Comparison of ENCODE assay signal across 19 mouse cellular contexts in genomic region chr2:75928011-75928410, GRCm38 (mm10). TPM values are rescaled to one million over a fixed set of nuclear protein-coding genes. Genes with fewer than 3 reads are reported as not detected.
"Had no signal": no experiment of that assay in that cellular context is flagged by ENCODE, and none has a peak within 500 bp of the region (broad histone marks: within the 10 kb centered on the region; RNA-seq: fewer than 3 reads in every experiment).

No protein-coding gene starts in this region.

- H3K27me3 ChIP-seq: lung, embryonic 15.5 days; megakaryocyte, embryonic 14.5 days; midbrain, embryonic 13.5 days; midbrain, embryonic 15.5 days; neural tube, embryonic 12.5 days; stomach, embryonic 15.5 days had no signal

- ATAC-seq: liver, postnatal 0 days; lung, postnatal 0 days; midbrain, embryonic 13.5 days; midbrain, embryonic 15.5 days had no signal

- DNase-seq: liver, postnatal 0 days; lung, adult 2 months; lung, postnatal 14 days; lung, postnatal 36 days; right cerebral cortex, postnatal 14 days; thymus, adult 2 months; thymus, postnatal 25 days; thymus, postnatal 4 days had no signal

- H3K27ac ChIP-seq: lung, embryonic 15.5 days; macrophage; midbrain, embryonic 13.5 days; midbrain, embryonic 15.5 days; neural tube, embryonic 12.5 days; stomach, embryonic 15.5 days; stomach, postnatal 0 days had no signal

- H3K4me2 ChIP-seq: lung, embryonic 15.5 days; midbrain, embryonic 11.5 days; midbrain, embryonic 13.5 days; midbrain, embryonic 15.5 days; neural tube, embryonic 12.5 days; stomach, embryonic 15.5 days had no signal

- H3K9ac ChIP-seq: liver, postnatal 0 days; lung, embryonic 15.5 days; midbrain, embryonic 13.5 days; midbrain, embryonic 15.5 days; neural tube, embryonic 12.5 days; stomach, embryonic 15.5 days had no signal

- H3K4me1 ChIP-seq: lung, embryonic 15.5 days; megakaryocyte, embryonic 14.5 days; midbrain, embryonic 15.5 days had no signal

- H3K9me3 ChIP-seq: lung, embryonic 15.5 days; megakaryocyte, embryonic 14.5 days; midbrain, embryonic 13.5 days; midbrain, embryonic 15.5 days; neural tube, embryonic 12.5 days; stomach, embryonic 15.5 days had no signal

- H3K36me3 ChIP-seq: midbrain, embryonic 15.5 days; neural tube, embryonic 12.5 days had no signal

- H3K4me3 ChIP-seq: lung, embryonic 15.5 days; megakaryocyte, embryonic 14.5 days; midbrain, embryonic 13.5 days; midbrain, embryonic 15.5 days; neural tube, embryonic 12.5 days; stomach, embryonic 15.5 days had no signal

RNA-seq across cellular contexts. Expression of gene Ttc30a2, which starts 50.0 kb away (rescaled TPM):
- total RNA-seq: megakaryocyte progenitor cell, adult 5-6 weeks had no signal
- polyA plus RNA-seq: macrophage had no signal
